Mouse (Mus musculus): ENCODE data around the gene Ush1g. TPM values are rescaled to one million over a fixed set of nuclear protein-coding genes. Genes with fewer than 3 reads are reported as not detected.

Ush1g gene
- total and polyA plus RNA-seq, 2 experiments from 2014 or later: 0.13 to 0.37 TPM

DNA sequence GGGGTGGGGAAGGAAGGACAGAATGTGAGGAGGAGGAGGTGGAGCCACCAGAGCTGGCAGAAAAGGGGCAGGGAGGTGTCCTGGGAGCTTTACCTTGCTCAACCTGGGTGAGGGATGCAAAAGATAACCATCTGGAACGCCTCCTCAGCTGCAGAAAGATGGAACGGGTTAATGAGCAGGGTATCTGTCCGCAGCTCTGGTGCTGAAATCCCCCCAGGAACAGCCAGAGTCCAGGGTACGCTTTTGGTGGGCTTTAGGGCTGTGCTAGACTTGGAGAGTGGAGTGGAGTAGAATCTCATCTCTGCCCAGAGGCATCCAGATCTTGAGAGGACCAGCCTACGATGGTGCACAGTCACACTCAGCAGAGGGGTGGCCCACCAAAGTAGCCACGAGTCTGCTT, 14.3 kb upstream of the Ush1g start:
- no peak for ATAC-seq
- Histone ChIP-seq H3K36me3 (ENCODE audit: insufficient read depth, low read length) (no peaks in the 10 kb centered on the region), H3K9ac (replicated peaks; ENCODE audit: low read length) (no peak overlapping the region), H3K9me3 (ENCODE audit: low read length) (no peaks in the 10 kb centered on the region), H3K27me3 (ENCODE audit: insufficient read depth, low read length) (peaks cover 12% of the 10 kb centered on the region; the same call in 1 of the 2 replicates), H3K4me1 (ENCODE audit: insufficient read depth, low read length) (no peaks in the 10 kb centered on the region), H3K4me3 (ENCODE audit: low read length) (no peak overlapping the region), H3K4me2 (ENCODE audit: low read depth, low read length) (no peak overlapping the region), H3K27ac (no peak overlapping the region)
- WGBS: 27% methylated on average over 6 of the region's 6 CpGs
- TF ChIP-seq CTCF (IDR thresholded peaks at IDR 0.05; ENCODE audit: low read depth): no peak
- no peak for DNase-seq (ENCODE audit: low spot score)

DNA sequence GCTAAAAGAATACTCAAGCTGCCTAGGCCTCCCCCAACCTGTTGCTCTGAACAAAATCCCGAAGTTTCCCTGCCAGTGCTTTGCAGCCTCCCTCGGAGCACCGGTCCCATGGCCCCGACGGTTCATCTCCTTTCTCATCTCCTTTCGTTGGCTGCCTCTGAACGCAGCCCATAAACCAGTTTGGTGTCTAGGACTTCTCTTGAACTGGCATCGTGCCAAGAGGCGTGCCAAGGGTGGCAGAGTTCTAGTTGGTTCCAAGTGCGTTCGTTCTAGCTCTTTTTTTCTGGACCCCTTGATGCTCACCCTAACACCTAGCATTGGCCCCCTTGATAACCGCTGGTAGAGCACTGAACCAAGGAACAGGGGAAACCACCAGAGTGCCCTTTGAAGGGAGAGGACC, 13.4 kb upstream of the Ush1g start:
- ATAC-seq (no peak), DNase-seq (ENCODE audit: low spot score) (no peak)
- 47% methylated on average over 12 of the region's 12 CpGs for WGBS
- TF ChIP-seq CTCF (IDR thresholded peaks at IDR 0.05; ENCODE audit: low read depth): no peak
- no peaks in the 10 kb centered on the region for H3K36me3 ChIP-seq (ENCODE audit: insufficient read depth, low read length)
- no peak overlapping the region for H3K27ac ChIP-seq
- no peaks in the 10 kb centered on the region for H3K9me3 ChIP-seq (ENCODE audit: low read length)
- no peak overlapping the region for H3K9ac ChIP-seq (replicated peaks; ENCODE audit: low read length)
- no peaks in the 10 kb centered on the region for H3K4me1 ChIP-seq (ENCODE audit: insufficient read depth, low read length)
- H3K27me3 ChIP-seq (ENCODE audit: insufficient read depth, low read length): peaks cover 12% of the 10 kb centered on the region; the same call in 1 of the 2 replicates
- no peak overlapping the region for H3K4me2 ChIP-seq (ENCODE audit: low read depth, low read length)
- H3K4me3 ChIP-seq (ENCODE audit: low read length): peak overlapping the region; percentile 26; the same call in 1 of the 2 replicates

DNA sequence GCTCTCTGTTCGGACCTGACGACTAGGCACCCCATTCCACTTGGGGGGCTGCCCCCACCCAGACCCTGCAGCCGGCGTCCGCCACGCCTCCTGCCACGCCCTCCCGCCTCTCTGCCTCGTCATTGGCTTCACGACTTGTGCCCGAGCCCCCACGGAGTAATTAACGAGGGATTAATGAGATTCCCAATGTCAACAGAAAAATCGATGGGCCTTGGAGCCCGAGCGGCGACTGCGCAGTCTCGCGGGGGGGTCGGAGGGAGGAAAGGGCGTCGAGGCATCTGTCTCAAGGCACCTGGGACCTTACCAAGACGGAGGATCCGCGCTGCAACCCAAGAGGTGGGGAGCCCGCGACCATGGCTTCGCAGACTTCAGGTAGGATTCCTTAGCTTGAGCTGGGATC, 12.7 kb upstream of the Ush1g start, which contains the start of gene Otop3:
TSS of gene Otop3 (plus strand) at position 201 of the 400 bp plus-strand sequence.
- Histone ChIP-seq H3K36me3 (ENCODE audit: insufficient read depth, low read length) (no peaks in the 10 kb centered on the region), H3K4me2 (ENCODE audit: low read depth, low read length) (peak within 1 kb of the TSS; percentile 60), H3K4me1 (ENCODE audit: insufficient read depth, low read length) (no peaks in the 10 kb centered on the region), H3K9me3 (ENCODE audit: low read length) (no peaks in the 10 kb centered on the region), H3K4me3 (ENCODE audit: low read length) (peak within 1 kb of the TSS; percentile 26), H3K27ac (no peak within 1 kb of the TSS), H3K9ac (replicated peaks; ENCODE audit: low read length) (peak within 1 kb of the TSS; percentile 49), H3K27me3 (ENCODE audit: insufficient read depth, low read length) (peaks cover 12% of the 10 kb centered on the region; the same call in 1 of the 2 replicates)
- ATAC-seq (peak; percentile 11; the same call in 1 of the 2 replicates), DNase-seq (ENCODE audit: low spot score) (peak; percentile 55)
- WGBS: 4% methylated on average over 29 of the region's 29 CpGs
- no peak for TF ChIP-seq CTCF (IDR thresholded peaks at IDR 0.05; ENCODE audit: low read depth)

DNA sequence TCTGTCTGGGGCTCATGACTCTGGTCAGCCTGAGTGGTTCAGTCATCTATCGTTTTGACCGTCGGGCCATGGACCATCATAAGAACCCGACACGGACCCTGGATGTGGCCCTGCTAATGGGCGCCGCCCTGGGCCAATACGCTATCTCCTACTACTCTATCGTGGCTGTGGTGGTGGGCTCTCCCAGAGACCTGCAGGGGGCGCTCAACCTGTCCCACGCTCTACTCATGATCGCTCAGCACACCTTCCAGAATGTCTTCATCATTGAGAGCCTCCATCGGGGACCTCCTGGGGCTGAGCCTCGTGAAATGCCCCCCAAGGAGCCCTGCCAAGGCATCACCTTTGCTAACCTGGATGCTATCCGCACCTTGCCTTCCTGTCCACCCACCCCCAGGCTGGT, 7.5 kb upstream of the Ush1g start:
- ATAC-seq (no peak), DNase-seq (ENCODE audit: low spot score) (no peak)
- Histone ChIP-seq H3K4me1 (ENCODE audit: insufficient read depth, low read length) (no peaks in the 10 kb centered on the region), H3K4me2 (ENCODE audit: low read depth, low read length) (no peak overlapping the region), H3K4me3 (ENCODE audit: low read length) (no peak overlapping the region), H3K27me3 (ENCODE audit: insufficient read depth, low read length) (peaks cover 3% of the 10 kb centered on the region; the same call in 1 of the 2 replicates), H3K9me3 (ENCODE audit: low read length) (no peaks in the 10 kb centered on the region), H3K36me3 (ENCODE audit: insufficient read depth, low read length) (no peaks in the 10 kb centered on the region), H3K9ac (replicated peaks; ENCODE audit: low read length) (no peak overlapping the region), H3K27ac (no peak overlapping the region)
- 75% methylated on average over 15 of the region's 15 CpGs for WGBS
- 0 out of 2 replicates have a peak, but pooled peaks have one; percentile 11 for TF ChIP-seq CTCF (IDR thresholded peaks at IDR 0.05; ENCODE audit: low read depth)

DNA sequence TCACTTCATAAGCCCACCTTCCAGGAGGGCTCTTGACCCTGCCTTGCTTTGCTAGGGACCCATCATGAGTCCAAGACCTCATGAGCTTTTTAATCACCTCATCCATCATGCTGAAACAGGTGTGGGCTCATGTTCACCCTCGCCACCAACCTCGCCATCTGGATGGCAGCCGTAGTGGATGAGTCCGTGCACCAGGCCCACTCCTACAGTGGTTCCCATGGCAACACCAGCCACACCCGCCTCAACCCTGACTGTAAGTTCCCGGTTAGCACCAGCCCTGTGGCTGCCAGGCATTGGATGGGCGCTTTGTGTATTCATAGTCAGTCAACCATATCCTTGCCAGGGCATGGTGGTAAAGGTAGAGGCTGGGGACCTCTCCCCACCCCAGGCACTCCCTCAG, 4.9 kb upstream of the Ush1g start:
- no peak overlapping the region for H3K27ac ChIP-seq
- no peaks in the 10 kb centered on the region for H3K9me3 ChIP-seq (ENCODE audit: low read length)
- WGBS: 55% methylated on average over 7 of the region's 7 CpGs
- no peak for TF ChIP-seq CTCF (IDR thresholded peaks at IDR 0.05; ENCODE audit: low read depth)
- peaks cover 29% of the 10 kb centered on the region for H3K27me3 ChIP-seq (ENCODE audit: insufficient read depth, low read length)
- no peak overlapping the region for H3K9ac ChIP-seq (replicated peaks; ENCODE audit: low read length)
- no peak overlapping the region for H3K4me3 ChIP-seq (ENCODE audit: low read length)
- 0 out of 2 replicates have a peak, but pooled peaks cover 3% of the 10 kb centered on the region for H3K4me1 ChIP-seq (ENCODE audit: insufficient read depth, low read length)
- no peak overlapping the region for H3K4me2 ChIP-seq (ENCODE audit: low read depth, low read length)
- H3K36me3 ChIP-seq (ENCODE audit: insufficient read depth, low read length): no peaks in the 10 kb centered on the region
- ATAC-seq (no peak), DNase-seq (ENCODE audit: low spot score) (no peak)

DNA sequence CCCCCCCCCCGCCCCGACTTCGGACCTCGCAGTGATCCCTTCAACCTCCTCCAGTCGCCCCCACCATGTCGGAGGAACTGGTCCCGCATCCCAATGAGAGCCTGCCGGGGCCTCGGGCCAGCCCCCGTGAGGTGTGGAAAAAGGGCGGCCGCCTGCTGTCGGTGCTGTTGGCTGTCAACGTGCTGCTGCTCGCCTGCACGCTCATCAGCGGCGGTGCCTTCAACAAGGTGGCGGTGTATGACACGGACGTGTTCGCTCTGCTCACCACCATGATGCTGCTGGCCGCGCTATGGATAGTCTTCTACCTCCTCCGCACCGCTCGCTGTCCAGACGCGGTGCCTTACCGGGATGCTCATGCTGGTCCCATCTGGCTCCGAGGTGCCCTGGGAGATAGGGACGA, 1.5 kb upstream of the Ush1g start:
- no peaks in the 10 kb centered on the region for H3K9me3 ChIP-seq (ENCODE audit: low read length)
- DNase-seq (ENCODE audit: low spot score): peak; percentile 18
- TF ChIP-seq CTCF (IDR thresholded peaks at IDR 0.05; ENCODE audit: low read depth): no peak
- H3K4me1 ChIP-seq (ENCODE audit: insufficient read depth, low read length): 0 out of 2 replicates have a peak, but pooled peaks cover 6% of the 10 kb centered on the region
- peaks cover 50% of the 10 kb centered on the region for H3K27me3 ChIP-seq (ENCODE audit: insufficient read depth, low read length)
- no peak overlapping the region for H3K27ac ChIP-seq
- no peaks in the 10 kb centered on the region for H3K36me3 ChIP-seq (ENCODE audit: insufficient read depth, low read length)
- peak overlapping the region; percentile 16; the same call in 1 of the 2 replicates for H3K4me2 ChIP-seq (ENCODE audit: low read depth, low read length)
- peak overlapping the region; percentile 8; the same call in 1 of the 2 replicates for H3K4me3 ChIP-seq (ENCODE audit: low read length)
- WGBS: 19% methylated on average over 32 of the region's 32 CpGs
- no peak overlapping the region for H3K9ac ChIP-seq (replicated peaks; ENCODE audit: low read length)
- no peak for ATAC-seq

DNA sequence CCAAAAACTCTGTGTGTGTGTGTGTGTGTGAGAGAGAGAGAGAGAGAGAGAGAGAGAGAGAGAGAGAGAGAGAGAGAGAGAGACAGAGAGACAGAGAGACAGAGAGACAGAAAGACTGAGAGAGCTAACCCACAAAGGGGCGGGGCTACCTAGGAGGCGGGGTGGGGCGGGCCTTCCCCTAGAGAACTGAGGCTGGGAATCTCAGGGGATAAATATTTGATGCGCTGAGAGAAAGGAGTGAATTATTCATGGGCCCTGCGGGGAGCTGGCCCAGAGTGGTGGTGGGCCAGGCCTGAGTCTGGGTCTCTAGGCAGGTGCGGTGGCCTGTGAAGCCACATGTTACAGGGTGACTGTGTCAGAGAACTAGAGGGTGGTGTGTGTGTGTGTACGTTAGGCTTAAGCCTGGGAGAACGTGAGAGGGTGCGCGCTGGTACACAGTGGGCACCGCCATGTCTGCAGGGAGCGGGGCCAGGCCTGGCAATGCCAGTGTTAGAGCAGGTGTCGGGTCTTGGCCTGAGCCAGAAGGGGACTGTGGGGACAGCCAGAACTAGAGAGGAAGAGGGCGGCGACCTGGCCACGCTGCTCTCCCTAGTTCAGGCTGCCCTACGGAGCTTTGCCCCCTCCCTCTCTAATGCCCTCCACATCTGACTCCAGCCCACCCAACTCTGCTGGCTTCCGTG, 2.0 kb downstream of the Ush1g start:
- whole genome bisulfite sequencing: 12% methylated on average over 18 of the region's 18 CpGs
- DNase-seq (ENCODE audit: low spot score): peak; percentile 17
- no peak for TF ChIP-seq CTCF (IDR thresholded peaks at IDR 0.05; ENCODE audit: low read depth)

More for the DNA sequence above, 2.0 kb downstream of the Ush1g start:
- Histone ChIP-seq H3K9me3 (ENCODE audit: low read length) (no peaks in the 10 kb centered on the region), H3K27me3 (ENCODE audit: insufficient read depth, low read length) (peaks cover 85% of the 10 kb centered on the region), H3K4me2 (ENCODE audit: low read depth, low read length) (no peak overlapping the region), H3K4me3 (ENCODE audit: low read length) (no peak overlapping the region), H3K36me3 (ENCODE audit: insufficient read depth, low read length) (no peaks in the 10 kb centered on the region), H3K27ac (no peak overlapping the region), H3K4me1 (ENCODE audit: insufficient read depth, low read length) (0 out of 2 replicates have a peak, but pooled peaks cover 6% of the 10 kb centered on the region), H3K9ac (replicated peaks; ENCODE audit: low read length) (no peak overlapping the region)
- ATAC-seq: 0 out of 2 replicates have a peak, but pooled peaks have one; percentile 30
